ENCODE assay signal across 7 mouse cellular contexts in genomic region chr14:76505101-76505438, GRCm38 (mm10). TPM values are rescaled to one million over a fixed set of nuclear protein-coding genes. Genes with fewer than 3 reads are reported as not detected.
DNase-seq lines count a peak whose midpoint lies in the region; ATAC-seq lines count a peak whose summit lies in the region.

No protein-coding gene starts in this region.

- under 1% methylated on average over 10 of the region's 10 CpGs for WGBS in lung, embryonic 15.5 days
- 0% methylated on average over 10 of the region's 10 CpGs for WGBS in embryonic facial prominence, embryonic 14.5 days
- WGBS in intestine, embryonic 16.5 days, result 0% methylated on average over 10 of the region's 10 CpGs
- 2% methylated on average over 10 of the region's 10 CpGs for WGBS in neural tube, embryonic 15.5 days

- H3K4me3 ChIP-seq in lung, embryonic 15.5 days, result peak overlapping the region; percentile 64
- peak overlapping the region; percentile 61 for H3K4me3 ChIP-seq in embryonic facial prominence, embryonic 14.5 days (ENCODE audit: low read depth, low read length)
- H3K4me3 ChIP-seq in intestine, embryonic 16.5 days (ENCODE audit: low read length), result peak overlapping the region; percentile 78
- H3K4me3 ChIP-seq in neural tube, embryonic 15.5 days (replicated peaks), result peak overlapping the region; percentile 75

- peak overlapping the region; percentile 77 for H3K4me2 ChIP-seq in lung, embryonic 15.5 days
- peak overlapping the region; percentile 94 for H3K4me2 ChIP-seq in embryonic facial prominence, embryonic 14.5 days (ENCODE audit: low read depth, low read length)
- H3K4me2 ChIP-seq in intestine, embryonic 16.5 days (ENCODE audit: low read depth, low read length), result peak overlapping the region; percentile 94
- H3K4me2 ChIP-seq in neural tube, embryonic 15.5 days, result peak overlapping the region; percentile 96

- H3K9me3 ChIP-seq in lung, embryonic 15.5 days, result no peaks in the 10 kb centered on the region
- H3K9me3 ChIP-seq in embryonic facial prominence, embryonic 14.5 days (ENCODE audit: control insufficient read depth, low read length), result no peaks in the 10 kb centered on the region
- no peaks in the 10 kb centered on the region for H3K9me3 ChIP-seq in intestine, embryonic 16.5 days (ENCODE audit: control insufficient read depth, low read length)
- no peaks in the 10 kb centered on the region for H3K9me3 ChIP-seq in neural tube, embryonic 15.5 days (replicated peaks)

- peaks cover 22% of the 10 kb centered on the region for H3K36me3 ChIP-seq in lung, embryonic 15.5 days
- peaks cover 25% of the 10 kb centered on the region for H3K36me3 ChIP-seq in embryonic facial prominence, embryonic 14.5 days (ENCODE audit: control insufficient read depth, insufficient read depth, low read length)
- peaks cover 6% of the 10 kb centered on the region for H3K36me3 ChIP-seq in intestine, embryonic 16.5 days (ENCODE audit: control insufficient read depth, insufficient read depth, low read length)
- H3K36me3 ChIP-seq in neural tube, embryonic 15.5 days, result peaks cover 20% of the 10 kb centered on the region; the same call in 1 of the 2 replicates

- no peak for ATAC-seq in lung, embryonic 15.5 days (ENCODE audit: borderline replicate concordance, extremely low read depth, low FRiP score, low TSS enrichment)
- no peak for ATAC-seq in embryonic facial prominence, embryonic 14.5 days (ENCODE audit: low read depth)
- no peak for ATAC-seq in intestine, embryonic 16.5 days
- ATAC-seq in neural tube, embryonic 15.5 days (ENCODE audit: low FRiP score), result no peak

- peak overlapping the region; percentile 80 for H3K9ac ChIP-seq in lung, embryonic 15.5 days
- H3K9ac ChIP-seq in embryonic facial prominence, embryonic 14.5 days (ENCODE audit: low read depth, low read length), result peak overlapping the region; percentile 95
- peak overlapping the region; percentile 97 for H3K9ac ChIP-seq in intestine, embryonic 16.5 days (ENCODE audit: low read depth, low read length)
- H3K9ac ChIP-seq in neural tube, embryonic 15.5 days (replicated peaks), result peak overlapping the region; percentile 96

- peaks cover 24% of the 10 kb centered on the region for H3K4me1 ChIP-seq in lung, embryonic 15.5 days
- 0 out of 2 replicates have a peak, but pooled peaks cover 8% of the 10 kb centered on the region for H3K4me1 ChIP-seq in embryonic facial prominence, embryonic 14.5 days (ENCODE audit: control insufficient read depth, insufficient read depth, low read length)
- peaks cover 18% of the 10 kb centered on the region for H3K4me1 ChIP-seq in intestine, embryonic 16.5 days (ENCODE audit: control insufficient read depth, insufficient read depth, low read length)
- peaks cover 41% of the 10 kb centered on the region for H3K4me1 ChIP-seq in neural tube, embryonic 15.5 days

- H3K27me3 ChIP-seq in lung, embryonic 15.5 days, result no peaks in the 10 kb centered on the region
- H3K27me3 ChIP-seq in embryonic facial prominence, embryonic 14.5 days (replicated peaks; ENCODE audit: control insufficient read depth, insufficient read depth, low read length), result no peaks in the 10 kb centered on the region
- no peaks in the 10 kb centered on the region for H3K27me3 ChIP-seq in intestine, embryonic 16.5 days (replicated peaks; ENCODE audit: control insufficient read depth, insufficient read depth, low read length)
- H3K27me3 ChIP-seq in neural tube, embryonic 15.5 days (replicated peaks), result no peaks in the 10 kb centered on the region

- H3K27ac ChIP-seq in lung, embryonic 15.5 days, result peak overlapping the region; percentile 99
- peak overlapping the region; percentile 99 for H3K27ac ChIP-seq in embryonic facial prominence, embryonic 14.5 days (replicated peaks; ENCODE audit: low read depth, low read length)
- H3K27ac ChIP-seq in intestine, embryonic 16.5 days (ENCODE audit: low read length), result peak overlapping the region; percentile 100
- peak overlapping the region; percentile 99 for H3K27ac ChIP-seq in neural tube, embryonic 15.5 days (replicated peaks)

- DNase-seq in lung, postnatal 25 days (ENCODE audit: low spot score), result no peak
- DNase-seq in embryonic facial prominence, embryonic 14.5 days (ENCODE audit: low spot score), result no peak
- DNase-seq in ovary, postnatal 36 days (ENCODE audit: low spot score), result no peak
- no peak for DNase-seq in layer of hippocampus, adult 9-11 months

RNA-seq across cellular contexts. Expression of gene Serp2, which starts 51.6 kb away (rescaled TPM):
- polyA plus RNA-seq in lung, embryonic 15.5 days (2015; fragmentation: Nextera tagmentation; extraction: Ambion mirVana), result 5.3 TPM in 2 replicates
- polyA plus RNA-seq in embryonic facial prominence, embryonic 14.5 days (2014; fragmentation: Nextera tagmentation; extraction: Ambion mirVana), result 12.5 and 13.1 TPM in 2 replicates
- polyA plus RNA-seq in intestine, embryonic 16.5 days (2015; fragmentation: Nextera tagmentation; extraction: Ambion mirVana), result 5.7 and 8.2 TPM in 2 replicates
- polyA plus RNA-seq in neural tube, embryonic 15.5 days (2015; fragmentation: Nextera tagmentation; extraction: Ambion mirVana), result 207 and 245 TPM in 2 replicates

Comparison
In these comparisons a context has a peak if more than half of its experiments do, and no peak if none do; other contexts are left out.
1. RNA of gene Serp2, which starts 51.6 kb away (polyA plus RNA-seq): 207 to 245 TPM in neural tube, embryonic 15.5 days; 12.5 to 13.1 TPM in embryonic facial prominence, embryonic 14.5 days, 5.7 to 8.2 TPM in intestine, embryonic 16.5 days and 5.3 TPM in lung, embryonic 15.5 days; every median in the first group is over 10 times any median in the second.
2. Peak in every context shown above with its lines, with median percentiles within 50 percentile points of each other: H3K27ac ChIP-seq, H3K4me2 ChIP-seq, H3K4me3 ChIP-seq and H3K9ac ChIP-seq.